Mouse (Mus musculus) testis, postnatal 10 days (tissue): ENCODE results near the gene Nr2c2.
"Not testable (repeated sequence)": the region's sequence is repeated elsewhere in the genome, so short reads cannot be mapped to it uniquely, and the experiment has no call there.

Experiments
- DNase-seq: peaks from one replicate; pipeline ENCODE4 v3.0.0; 2021; ENCODE audit warnings: low spot score

The Nr2c2 gene

DNA sequence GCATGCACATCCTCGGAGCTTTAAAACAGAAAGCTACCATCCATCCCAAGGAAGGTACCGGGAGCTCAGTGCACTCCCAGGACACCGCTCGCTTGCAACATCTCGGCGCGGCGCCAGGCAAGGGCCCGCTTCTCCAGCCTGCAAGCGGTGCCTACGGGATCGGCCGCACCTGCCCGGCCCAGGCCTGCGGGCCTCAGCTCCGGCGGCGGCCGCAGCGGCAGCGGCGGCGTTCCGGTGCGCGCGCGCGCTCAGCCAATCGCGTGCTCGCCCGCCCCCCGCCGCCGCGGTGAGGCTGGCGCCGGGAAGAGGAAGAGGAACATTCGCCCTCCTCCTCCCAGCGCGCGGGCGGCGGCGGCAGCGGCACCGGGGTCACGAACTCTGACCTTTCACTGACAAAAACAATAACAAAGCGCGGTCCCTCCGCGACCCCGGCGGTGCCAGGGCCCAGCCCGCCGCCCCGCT lies at the start of gene Nr2c2:
Nr2c2 (plus strand) TSS at position 261 of the 462 bp plus-strand sequence.
- DNase-seq = peak; percentile 92

DNA sequence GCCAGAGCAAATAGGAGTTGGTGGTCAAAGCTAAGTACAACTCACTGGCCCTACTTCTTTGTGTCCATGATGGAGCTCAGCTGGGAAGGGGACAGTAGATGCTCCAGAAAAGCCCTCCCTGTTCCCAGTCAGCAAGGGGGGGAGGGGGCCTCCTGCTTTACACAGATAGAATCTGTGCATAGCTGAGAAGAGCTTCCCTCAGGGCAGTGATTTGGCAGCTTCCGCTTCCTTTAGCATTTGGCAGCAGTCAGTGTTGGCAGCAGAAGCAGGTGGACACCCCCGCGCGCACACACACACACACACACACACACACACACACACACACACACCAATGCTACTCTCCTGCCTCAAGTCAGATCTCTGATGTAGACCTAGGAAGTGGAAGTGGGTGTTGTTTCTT lies 49.1 kb upstream of the Nr2c2 start:
- DNase-seq = peak; percentile 54

DNA sequence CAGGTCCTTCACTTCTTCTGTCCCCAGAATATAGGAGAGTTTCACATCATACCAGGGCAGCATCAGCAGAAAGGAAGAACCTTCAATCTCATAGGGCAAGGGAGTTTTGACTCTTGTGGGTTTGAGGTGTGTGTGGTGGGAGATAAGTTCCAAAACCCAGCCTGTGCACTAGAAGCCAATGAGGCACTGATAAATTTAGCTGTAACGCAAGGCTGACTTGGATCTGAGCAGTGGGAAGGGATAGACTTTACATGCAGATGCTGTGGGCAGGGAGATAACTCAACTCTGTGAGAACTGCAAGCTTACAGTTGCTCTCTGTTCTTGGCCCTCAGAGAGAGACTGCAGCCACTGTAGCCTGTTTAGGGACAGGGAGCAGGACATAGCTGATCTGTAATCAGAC lies 48.3 kb upstream of the Nr2c2 start:
- DNase-seq = no peak

DNA sequence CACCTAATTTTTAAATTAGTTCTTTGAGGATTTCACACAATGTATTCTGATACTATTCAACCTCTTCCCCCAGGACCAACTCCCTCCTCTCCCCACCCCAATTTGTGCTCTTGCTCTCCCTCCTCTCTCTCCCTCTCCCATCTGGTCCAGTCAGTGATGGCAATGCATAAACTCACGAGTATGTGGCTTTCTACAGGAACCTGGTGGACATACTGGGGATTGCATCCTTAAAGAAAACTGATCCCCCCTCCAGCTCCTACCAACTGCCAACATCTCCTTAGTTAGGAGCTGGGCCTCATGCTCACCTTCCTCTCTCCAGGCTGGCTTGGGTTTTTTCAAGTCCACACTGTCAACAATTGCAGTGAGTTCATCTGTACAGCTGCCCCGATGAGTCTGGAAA lies 33.4 kb upstream of the Nr2c2 start:
- DNase-seq = no peak

DNA sequence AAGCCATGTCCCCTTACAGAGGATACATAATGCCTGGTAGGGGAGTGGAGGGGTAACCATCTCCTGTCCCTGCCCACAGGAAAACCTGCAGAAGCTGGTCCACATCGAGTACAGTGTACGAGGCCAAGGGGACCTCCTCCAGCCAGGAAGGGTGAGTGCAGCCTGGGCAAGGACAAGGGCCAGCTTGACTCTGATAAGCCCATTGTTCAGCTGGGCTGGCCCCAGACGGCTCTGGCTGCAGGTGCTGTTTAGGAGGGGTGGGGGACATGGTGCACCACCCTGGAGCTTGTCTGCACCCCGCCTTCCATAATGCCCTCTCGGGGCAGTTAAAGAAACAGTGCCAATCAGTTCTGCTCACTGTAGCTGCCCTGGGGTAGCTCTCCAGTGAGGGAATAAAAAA lies 29.5 kb upstream of the Nr2c2 start:
- no peak for DNase-seq

DNA sequence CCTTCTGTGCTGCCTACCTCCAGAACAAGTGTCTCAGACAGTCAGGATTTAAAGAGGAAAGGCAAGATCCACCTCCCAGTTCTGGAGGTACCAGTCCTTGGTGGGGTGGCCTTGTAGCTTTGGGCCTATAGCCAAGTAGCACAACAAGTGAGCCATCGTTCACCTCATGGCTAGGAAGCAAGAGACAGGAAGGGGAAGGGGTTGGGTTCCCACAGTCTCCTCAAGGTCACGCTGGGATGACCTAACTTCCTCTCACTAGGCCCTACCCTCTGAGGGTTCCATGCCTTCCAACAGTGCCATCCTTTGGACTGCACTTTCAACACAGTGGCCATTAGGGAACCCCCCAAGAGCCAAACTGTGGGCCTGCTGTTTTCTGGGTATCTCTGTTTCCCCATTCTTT lies 27.7 kb upstream of the Nr2c2 start:
- DNase-seq = no peak

DNA sequence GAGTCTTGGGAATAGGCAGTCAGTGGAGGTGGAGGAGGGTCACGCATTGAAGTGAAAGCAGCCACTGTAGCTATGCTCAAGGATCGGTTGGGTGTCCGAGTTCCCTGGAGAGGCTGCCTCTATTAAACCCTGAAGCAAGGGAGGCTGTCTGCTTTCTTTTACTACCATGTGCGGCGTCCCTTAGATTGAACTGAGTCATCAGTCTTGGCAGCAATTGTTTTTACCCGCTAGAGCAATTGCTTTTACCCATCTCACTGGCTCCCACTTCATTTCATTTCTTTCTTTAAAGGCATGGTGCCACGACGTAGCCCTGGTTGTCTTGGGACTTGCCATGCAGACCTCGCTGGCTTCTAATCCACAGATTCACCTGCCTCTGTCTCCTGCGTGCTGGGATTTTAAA lies 27.1 kb upstream of the Nr2c2 start:
- no peak for DNase-seq

DNA sequence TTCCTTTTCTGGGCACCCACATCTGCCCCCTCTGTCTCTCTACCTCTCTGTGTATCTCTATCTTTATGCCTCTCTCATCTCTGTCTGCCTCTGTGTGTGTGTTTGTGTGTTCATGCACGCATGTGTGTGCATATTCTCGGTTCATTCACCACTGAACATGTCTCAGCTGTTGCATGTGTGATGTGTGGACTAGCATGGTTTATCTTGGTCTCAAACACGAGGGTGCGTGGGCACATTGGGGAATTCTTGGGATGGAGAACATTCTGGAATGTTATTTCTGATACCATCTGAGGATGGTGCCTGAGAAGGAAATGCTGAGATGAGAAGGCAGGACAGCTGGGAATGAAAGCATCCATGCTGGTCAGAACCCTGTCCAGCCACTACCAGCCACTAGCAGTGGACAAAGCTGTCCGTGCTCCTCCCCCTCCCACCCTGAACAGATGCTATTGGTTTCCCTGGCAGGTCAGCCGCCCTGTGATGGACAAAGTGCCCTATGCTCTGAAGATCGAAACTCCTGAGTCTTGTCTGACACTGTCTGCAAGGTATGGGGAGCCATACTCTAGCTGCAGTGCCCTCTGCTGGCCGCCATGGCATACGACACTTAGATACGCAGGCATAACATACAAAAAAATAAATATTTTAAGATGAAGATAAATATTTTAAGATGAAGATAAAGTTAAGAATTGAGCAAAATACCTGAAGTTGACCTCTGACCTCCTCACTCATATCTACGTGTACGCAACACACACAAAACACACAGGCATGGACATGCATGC lies 25.3 kb upstream of the Nr2c2 start:
- DNase-seq = peak; percentile 84

DNA sequence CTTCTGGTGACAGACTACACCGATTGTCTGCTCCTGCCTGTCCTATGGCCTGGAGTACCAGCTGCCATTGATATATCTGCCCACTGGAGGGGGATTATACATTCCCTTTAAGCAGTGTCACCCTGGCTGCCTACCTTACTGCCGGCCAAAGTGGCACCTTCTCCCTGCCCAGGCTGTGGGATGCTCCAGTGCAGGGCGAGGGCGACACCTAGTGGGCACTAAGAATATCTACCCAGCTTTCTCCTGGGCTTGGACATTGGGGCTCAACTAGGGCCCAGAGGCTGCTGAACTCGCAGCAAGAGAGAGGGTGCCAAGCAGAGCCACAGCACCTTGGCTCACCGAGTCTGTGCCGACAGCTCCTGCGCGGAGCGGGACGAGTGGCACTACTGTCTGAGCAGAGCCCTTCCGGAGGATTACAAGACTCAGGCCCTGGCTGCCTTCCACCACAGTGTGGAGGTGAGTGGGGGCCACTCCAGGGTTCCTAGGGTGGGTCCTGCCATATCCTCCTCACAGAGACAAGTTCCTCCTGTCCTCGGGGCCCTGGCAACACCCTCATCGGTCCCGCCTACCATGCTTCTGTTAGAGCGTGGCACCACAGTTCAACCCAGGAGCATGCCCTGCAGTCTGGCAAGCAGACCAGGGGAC lies 23.9 kb upstream of the Nr2c2 start:
- peak; percentile 86 for DNase-seq

DNA sequence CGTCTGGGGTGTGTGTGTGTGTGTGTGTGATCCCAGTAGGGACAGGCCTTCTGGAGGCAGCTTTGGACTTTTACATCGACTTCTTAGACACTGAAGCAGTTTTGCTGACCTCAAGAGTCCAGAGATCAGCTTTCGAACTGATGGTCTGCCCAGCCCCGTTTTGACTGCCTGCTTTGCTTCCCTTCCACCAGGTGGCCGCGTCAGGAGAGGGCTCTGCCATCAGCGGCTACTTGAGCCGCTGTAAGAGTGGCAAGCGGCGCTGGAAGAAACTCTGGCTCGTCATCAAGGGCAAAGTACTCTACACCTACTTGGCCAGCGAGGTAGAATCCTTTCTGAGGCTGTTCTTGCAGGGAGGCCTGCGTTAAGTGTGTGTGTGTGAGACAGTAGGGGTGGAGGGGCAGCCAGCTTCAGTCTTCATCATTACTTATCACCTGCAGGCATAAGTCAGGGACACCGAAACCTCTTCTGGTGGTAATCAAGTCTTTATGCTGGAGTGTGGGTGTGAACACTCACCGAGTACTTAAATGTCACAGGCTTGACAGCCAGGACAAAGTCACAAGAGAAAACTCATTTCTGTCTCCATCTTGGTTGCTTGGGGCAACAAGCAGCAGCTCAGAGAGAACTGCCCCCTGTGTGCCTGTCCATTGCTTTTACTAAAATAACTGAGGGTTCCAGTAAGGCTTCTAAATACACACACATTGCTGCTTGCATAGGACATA lies 19.9 kb upstream of the Nr2c2 start:
- no peak for DNase-seq

DNA sequence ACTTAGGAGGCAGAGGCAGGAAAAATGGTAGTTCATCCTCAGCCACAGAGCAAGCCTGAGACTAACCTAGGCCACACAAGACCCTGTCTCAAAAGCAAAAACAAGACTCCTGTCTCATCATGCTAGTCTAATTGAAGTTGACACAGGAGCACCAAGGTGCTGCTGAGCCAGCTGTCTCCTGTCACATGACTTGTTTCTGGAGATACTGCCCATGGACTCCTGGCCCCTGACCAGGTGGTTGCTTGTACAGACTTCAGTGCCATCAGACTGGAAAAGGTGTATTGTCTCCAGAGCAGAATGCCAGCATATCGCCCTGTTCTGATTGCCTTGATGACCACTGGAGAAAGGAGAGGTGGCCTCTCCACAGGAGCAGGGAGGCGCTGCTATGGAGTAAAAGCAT lies 10.5 kb upstream of the Nr2c2 start:
- DNase-seq = no peak

DNA sequence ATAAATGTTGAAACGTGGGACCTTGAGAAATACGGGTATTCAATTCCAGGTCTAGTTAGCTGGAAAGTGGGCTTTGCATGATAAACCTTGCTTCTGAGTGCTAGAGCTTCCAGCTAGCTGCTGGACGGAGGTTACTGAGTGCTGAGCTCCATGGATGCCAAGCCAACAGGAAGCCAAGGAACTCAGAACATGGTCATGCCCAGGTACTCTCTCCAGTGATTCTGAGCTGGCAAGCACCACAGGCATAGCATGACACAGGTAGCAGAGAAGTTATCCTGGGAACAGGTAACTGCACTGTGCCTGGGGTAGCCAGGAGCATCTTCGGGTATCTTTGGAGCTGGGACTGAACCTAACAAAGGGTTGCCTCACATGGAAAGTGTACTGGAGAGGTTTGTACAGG lies 8.4 kb upstream of the Nr2c2 start:
- DNase-seq = no peak

DNA sequence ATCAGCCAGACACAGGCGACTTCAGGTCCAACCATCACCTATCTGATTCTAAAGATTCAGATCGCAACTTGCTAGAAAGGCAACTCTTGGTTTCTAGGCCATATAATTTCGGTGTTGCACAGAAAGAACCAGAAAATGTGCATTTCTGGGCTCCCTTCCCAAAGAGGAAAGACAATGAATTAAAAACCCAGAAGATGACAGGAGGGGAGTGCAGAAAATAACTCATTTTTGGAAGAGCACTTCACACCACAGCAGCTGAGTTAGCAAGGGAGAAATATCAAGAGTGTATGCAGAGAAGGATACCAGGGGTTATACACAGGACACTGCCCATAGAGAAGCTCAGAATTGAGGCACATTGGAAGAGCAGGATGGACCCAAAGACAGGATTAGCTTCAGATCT lies 6.3 kb upstream of the Nr2c2 start:
- no peak for DNase-seq

DNA sequence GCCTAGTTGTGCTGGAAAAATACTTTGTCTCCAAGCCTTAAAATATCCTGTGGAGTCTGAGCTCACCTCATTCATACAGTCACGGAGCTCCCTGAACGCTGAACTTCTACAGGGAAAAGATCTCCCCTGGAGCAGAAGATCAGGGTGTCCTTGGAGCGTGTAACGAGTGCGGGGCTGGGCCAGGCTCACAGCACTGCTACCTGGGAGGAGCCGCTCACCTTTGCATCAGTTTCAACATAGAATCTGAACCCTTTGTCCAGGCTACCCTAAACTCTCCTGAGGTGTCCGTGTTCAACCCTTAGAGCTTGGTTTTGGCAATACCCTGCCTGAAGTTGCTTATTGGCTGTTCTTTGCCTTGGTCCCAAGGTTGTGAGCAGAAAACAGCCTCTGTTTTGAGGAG lies 2.0 kb upstream of the Nr2c2 start:
- DNase-seq = not testable (repeated sequence)

DNA sequence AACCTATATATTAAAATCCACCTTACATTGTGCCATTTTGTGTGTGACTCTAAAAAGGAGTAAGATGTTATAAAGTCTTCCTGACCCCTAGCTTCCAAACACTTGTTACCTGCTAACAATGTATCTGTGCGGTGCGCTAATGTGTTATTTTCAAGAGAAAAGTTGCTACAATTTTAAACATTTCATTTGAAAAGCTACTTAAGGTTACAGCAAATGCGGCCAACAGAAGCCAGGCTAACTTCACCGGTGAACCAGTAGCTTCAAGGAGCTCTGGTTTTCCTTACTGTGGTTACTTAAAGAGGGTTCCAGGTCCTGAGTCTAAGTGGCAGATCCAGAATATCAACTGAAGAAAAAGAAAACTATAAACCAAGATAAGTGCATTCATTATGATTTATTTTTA lies 1.2 kb upstream of the Nr2c2 start:
- DNase-seq = no peak

DNA sequence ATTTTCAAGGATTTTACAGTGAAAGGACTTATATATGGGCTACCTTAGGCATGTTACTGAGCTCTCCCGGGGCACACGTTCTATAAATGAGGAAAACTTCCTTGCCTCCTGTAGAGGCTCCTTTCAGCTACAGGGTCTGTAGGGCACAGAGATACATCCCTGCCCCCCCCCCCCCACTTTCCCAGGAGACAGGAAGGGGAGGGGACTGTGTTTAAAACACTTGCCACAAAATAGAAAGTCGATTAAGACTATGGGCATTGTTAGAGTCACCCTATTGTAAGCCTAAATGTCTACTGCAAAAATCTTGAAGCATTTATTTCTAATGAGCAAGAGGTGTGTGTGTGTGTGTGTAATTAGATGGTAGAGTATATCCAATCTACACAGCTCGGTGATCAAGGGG lies 693 bp upstream of the Nr2c2 start:
- DNase-seq = no peak

DNA sequence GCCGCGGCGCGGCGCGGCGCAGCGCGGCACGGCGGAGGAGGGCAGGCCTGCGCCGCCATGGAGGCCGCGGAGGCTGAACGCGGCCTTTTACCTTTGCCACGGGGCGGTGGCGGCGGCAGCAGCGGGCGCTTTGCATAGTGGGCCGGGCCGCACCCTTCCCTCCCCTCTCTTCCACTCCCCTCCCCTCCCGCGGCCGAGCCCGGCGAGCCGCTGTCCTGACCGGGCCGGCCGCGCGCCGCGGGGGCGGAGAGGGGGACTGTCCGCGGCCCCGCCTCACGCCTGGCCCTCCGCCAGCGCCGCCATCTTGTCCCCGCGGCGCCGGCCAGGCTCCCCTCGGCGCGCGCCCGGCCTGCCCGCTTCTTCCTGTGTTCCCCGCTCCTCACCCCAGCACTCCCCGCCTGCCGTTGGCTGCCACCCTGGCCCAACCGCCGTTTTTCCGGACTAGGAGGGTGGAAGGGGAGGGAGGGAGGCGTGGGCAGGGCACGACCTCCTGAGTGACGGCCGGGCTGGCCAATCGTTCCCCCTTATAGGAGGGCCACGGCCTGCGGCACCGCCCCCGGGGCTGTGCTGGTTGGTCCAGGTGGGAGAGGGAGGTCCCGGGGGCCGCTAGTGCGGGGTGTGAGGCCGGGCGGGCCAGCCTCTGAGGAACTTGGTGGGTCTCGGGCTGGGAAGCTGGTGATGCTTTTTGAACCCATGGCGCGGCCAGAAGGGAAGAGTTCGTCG lies 738 bp downstream of the Nr2c2 start:
- DNase-seq = peak; percentile 100

DNA sequence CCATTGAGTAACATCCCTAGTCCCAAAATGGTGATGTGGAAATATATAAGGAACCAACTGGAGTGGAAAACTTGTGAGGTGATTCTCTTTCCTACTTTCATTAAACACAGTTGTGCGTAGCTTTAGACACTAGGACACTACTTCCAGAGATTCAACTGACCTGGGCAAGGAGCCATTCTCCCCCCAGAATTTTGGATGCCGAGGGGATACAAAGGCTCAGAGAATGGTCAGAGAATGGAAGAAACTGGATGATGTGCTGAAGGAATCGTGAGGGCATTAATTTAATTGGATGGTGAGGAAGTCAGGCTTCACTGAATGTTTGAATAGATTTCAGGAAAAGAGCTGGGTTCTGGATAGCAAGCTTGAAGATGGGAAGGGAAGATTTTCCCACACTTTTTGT lies 1.5 kb downstream of the Nr2c2 start:
- no peak for DNase-seq

DNA sequence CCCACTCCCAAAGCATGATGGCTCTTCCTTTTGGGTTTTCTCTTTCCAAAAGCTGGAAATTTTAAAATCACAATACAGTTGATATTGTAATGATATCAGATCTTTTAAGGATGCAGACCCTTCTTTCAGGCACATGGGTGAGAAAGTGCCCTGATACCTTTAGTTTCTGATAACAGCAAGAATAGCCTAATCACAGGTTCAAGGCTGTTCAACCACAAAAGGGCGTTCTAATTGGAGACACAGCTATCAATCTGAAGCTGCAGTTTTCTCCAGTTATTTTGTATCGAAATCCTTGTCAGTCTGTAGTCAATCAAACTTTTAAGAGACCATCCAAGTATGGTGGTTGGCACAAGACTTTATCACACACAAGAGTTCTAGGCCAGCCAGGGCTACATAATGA lies 2.7 kb downstream of the Nr2c2 start:
- DNase-seq = no peak

DNA sequence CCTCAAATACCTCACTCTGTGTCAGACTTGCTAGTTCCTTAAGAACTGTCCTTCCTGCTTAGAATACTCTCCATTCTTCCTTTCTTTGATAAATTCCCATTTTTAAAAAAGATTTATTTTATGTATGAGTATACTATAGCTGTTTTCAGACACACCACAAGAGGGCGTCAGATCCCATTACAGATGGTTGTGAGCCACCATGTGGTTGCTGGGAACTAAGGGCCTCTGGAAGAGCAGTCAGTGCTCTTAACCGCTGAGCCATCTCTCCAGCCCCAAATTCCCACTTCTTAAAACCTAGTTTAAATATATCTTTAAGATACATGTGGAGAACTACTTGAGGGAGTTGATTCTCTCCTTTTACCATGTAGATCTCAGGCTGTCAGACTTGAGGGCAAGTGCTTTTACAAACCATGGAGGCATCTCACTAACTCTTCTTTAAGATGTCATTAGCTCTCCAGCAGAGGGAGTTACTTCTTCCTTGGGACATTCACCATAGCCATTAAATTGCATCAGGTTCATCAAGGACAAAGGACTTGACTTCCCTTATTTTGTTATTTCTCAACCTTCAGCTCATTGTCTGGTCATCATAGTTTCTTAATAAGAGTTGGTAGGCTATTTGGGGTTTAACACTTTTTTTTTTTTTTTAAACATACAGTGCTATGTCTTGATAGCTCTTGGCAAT lies 9.6 kb downstream of the Nr2c2 start:
- DNase-seq = no peak

DNA sequence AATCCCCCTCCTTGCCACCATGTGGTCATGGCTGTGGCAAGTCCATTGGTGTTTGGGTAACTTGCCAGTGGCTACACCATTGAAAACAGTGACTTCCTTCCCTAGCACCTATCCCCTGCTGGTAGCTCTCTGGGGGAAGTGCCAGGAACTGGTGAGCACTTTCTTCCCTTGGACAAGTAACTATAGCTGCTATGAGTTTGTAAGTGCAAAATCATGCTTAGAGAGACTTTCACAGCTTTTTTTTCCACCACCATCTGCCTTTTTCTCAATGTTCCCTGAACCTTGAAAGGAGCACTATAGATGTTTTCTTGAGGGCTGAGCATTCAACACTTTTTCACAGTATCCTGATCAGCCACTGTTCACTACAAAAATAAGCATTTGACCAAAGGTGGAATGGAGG lies 33.4 kb downstream of the Nr2c2 start:
- DNase-seq = no peak
